Mouse (Mus musculus) thymus, adult 2 months (tissue): ENCODE measurements around the gene Vsir. TPM values are rescaled to one million over a fixed set of nuclear protein-coding genes. Genes with fewer than 3 reads are reported as not detected.

ENCODE experiments used
- DNase-seq: peaks from one replicate; pipeline ENCODE4 v3.0.0; 2021
- H3K27ac ChIP-seq: fragments of 200-500 bp; 2 replicates; pipeline ENCODE4 v1.5.1; 2012; ENCODE audit warnings: low read length, control low read depth; ENCODE audit not compliant: control insufficient read depth, insufficient read depth
- H3K27me3 ChIP-seq: fragments of 200-500 bp; 2 replicates; pipeline ENCODE4 v1.6.1; 2012; ENCODE audit warnings: mild to moderate bottlenecking, low read length, moderate library complexity, mixed read lengths; ENCODE audit not compliant: control insufficient read depth, insufficient read depth
- H3K36me3 ChIP-seq: fragments of 200-500 bp; 2 replicates; pipeline ENCODE4 v1.6.1; 2012; ENCODE audit warnings: mild to moderate bottlenecking, low read length, moderate library complexity; ENCODE audit not compliant: control insufficient read depth, insufficient read depth
- H3K4me1 ChIP-seq: fragments of 200-500 bp; replicated peaks from 2 replicates; pipeline ENCODE4 v1.6.1; 2012; ENCODE audit warnings: low read length; ENCODE audit not compliant: control insufficient read depth, insufficient read depth
- H3K4me3 ChIP-seq: fragments of 200-500 bp; 2 replicates; pipeline ENCODE4 v1.5.1; 2012; ENCODE audit warnings: mild to moderate bottlenecking, low read length, control low read depth, moderate library complexity; ENCODE audit not compliant: control insufficient read depth, insufficient read depth
- CTCF ChIP-seq: fragments of 200-500 bp; IDR thresholded peaks from 2 replicates; pipeline ENCODE4 v1.5.1; 2012; ENCODE audit warnings: mild to moderate bottlenecking, control low read depth, low read length, moderate library complexity, borderline replicate concordance; ENCODE audit not compliant: control insufficient read depth, poor library complexity, insufficient read depth; ENCODE audit errors: extremely low read depth
- POLR2A ChIP-seq: fragments of 200-500 bp; IDR thresholded peaks from 2 replicates; pipeline ENCODE4 v1.6.1; 2012; ENCODE audit warnings: mild to moderate bottlenecking, low read length, control low read depth, moderate library complexity; ENCODE audit not compliant: control insufficient read depth, poor library complexity, insufficient read depth; ENCODE audit errors: extremely low read depth
- WGBS: fragments of 180-500 bp; shearing (Covaris S2); methylation state at CpG from one replicate; pipeline ENCODE4 v1.1.7; 2018; 5-methylcytosine and 5-hydroxymethylcytosine counted together
- polyA plus RNA-seq: library from polyadenylated mRNA; depleted of rRNA; stranded (reverse); fragments of >200 nt; gene quantifications from 2 replicates; pipeline ENCODE4 v1.2.3, GENCODE M21; 2012

Vsir gene
- polyA plus RNA-seq, 1 experiment, result 166 TPM

DNA sequence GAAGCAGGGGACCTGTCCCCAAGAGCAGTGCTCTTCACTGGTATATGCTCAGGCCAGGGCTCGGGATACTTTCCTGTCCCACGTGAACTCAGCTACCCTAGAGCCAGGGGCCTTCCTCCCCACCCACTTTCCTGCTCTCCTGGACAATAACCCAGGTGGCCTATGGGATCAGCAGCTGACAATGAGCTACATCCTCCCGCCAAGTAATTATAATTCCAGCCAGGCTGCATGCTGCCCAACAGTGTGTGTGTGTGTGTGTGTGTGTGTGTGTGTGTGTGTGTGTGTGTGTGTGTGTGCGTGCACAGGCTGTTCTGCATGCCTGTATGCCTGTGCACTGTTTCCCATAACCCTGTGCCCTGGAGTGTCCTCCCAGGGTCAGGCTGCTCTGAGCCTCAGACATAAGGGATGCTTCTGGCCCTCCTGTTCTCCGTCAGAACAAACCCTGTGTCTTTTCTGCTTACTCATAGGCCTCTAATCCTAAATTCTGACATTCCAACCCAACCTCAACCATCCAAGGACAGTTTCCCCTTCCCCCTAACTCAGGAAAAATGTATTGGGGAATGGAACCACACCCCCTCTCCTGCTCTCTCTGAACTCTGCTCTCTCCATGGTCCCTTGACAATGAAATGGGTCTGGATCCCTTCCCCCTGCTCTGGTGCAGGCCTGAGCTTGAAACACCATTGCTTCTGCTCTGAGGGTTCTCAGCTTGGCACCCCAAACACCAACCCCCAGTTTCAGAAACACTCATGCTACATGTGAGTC, 6.8 kb downstream of the Vsir start:
- no peak overlapping the region for H3K27ac ChIP-seq
- peaks cover 32% of the 10 kb centered on the region for H3K4me1 ChIP-seq
- no peak for DNase-seq
- H3K36me3 ChIP-seq, result peaks cover 6% of the 10 kb centered on the region
- H3K27me3 ChIP-seq, result no peaks in the 10 kb centered on the region
- H3K4me3 ChIP-seq, result no peak overlapping the region
- no peak for TF ChIP-seq CTCF
- no peak for TF ChIP-seq POLR2A
- WGBS, result 91% methylated on average over 5 of the region's 5 CpGs

DNA sequence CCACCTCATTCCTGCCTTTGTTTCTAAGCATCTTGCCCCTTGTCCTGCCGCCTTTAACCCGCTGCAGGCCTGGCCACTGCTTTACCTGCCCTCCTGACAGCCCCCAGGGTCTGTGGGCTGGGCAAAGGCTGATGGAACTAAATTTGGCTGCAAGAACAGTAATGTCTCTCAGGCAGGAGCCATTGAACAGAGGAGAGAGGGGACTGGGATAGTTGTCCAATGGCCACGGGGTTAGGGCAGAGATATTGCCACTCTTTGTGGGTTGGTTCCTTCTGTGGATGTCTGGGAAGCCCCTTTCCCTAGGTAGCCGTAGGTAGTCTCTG, 7.3 kb downstream of the Vsir start:
- 97% methylated on average over 4 of the region's 4 CpGs for WGBS
- no peak for TF ChIP-seq CTCF
- TF ChIP-seq POLR2A, result no peak
- no peak overlapping the region for H3K27ac ChIP-seq

DNA sequence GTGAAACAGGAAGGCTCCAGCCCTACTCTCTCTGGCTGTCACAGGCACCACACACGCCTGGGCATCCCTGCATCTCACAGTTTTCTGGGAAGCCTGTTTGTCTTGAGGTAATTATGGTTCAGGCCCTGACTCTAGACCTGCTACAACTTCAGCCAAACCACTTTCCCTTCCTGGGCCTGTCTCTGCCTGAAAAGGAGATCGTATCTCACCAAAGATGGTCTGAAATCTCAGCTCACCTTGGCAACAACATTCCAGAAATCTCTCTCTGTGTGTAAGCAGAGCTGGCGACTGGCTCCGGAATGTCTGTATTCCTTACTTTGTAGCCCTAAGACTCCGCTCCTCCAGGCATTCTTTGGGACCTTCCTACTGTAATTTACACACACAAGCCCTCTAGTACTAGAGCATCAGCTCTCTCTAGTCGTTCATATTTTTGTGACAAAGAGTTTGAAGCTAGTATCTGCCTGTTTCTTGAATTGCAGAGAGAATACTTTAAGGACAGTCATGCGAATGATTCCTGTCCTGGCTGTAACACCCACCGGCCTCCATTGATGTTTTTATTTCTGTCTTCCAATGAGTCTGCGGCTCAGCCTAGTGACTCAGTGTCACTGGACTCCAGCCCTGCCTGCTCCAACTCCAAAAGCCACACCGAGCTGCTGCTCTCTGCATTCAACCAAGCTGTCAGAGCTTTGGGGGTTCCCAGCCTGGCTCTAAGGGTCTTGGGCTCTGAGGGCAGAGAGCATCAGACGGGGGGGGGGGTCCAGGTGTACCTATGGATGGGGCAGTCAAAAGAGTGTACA, 8.4 kb downstream of the Vsir start:
- DNase-seq, result no peak
- WGBS, result 91% methylated on average over 11 of the region's 11 CpGs
- Histone ChIP-seq H3K36me3 (peaks cover 18% of the 10 kb centered on the region), H3K27me3 (no peaks in the 10 kb centered on the region), H3K4me3 (no peak overlapping the region), H3K27ac (no peak overlapping the region), H3K4me1 (peaks cover 17% of the 10 kb centered on the region)
- no peak for TF ChIP-seq CTCF
- no peak for TF ChIP-seq POLR2A

More for the DNA sequence above, 7.3 kb downstream of the Vsir start:
- Histone ChIP-seq H3K36me3 (peaks cover 8% of the 10 kb centered on the region), H3K4me1 (peaks cover 27% of the 10 kb centered on the region), H3K27me3 (no peaks in the 10 kb centered on the region), H3K4me3 (no peak overlapping the region)
- no peak for DNase-seq

DNA sequence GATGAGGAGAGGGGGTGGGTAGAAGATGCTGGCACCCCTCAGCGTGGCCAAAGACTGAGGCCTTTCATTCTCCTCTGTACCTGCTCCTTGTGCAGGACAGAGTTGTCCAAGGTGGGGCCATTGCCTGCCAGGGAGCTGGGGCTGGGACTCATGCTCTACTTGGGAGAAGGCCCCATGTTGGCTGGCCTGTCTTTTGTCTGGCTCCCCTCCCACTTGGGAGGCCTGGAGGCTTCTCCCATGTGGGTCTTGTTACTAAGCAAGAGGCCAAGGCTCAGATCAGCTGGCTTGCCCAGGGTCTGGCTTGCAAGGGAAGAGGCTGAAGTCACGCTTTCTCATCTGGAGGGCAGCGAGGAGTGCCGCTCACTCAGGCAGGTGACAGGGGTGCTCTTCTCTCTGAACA, 10.8 kb downstream of the Vsir start:
- 98% methylated on average over 4 of the region's 4 CpGs for WGBS
- Histone ChIP-seq H3K36me3 (peaks cover 19% of the 10 kb centered on the region), H3K4me1 (peaks cover 13% of the 10 kb centered on the region), H3K4me3 (no peak overlapping the region), H3K27ac (no peak overlapping the region), H3K27me3 (no peaks in the 10 kb centered on the region)
- TF ChIP-seq POLR2A (no peak), CTCF (no peak)
- DNase-seq, result no peak

DNA sequence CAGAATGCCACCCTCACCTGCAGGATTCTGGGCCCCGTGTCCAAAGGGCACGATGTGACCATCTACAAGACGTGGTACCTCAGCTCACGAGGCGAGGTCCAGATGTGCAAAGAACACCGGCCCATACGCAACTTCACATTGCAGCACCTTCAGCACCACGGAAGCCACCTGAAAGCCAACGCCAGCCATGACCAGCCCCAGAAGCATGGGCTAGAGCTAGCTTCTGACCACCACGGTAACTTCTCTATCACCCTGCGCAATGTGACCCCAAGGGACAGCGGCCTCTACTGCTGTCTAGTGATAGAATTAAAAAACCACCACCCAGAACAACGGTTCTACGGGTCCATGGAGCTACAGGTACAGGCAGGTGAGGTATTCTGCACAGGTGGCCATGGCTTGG, 11.2 kb downstream of the Vsir start:
- TF ChIP-seq POLR2A, result no peak
- TF ChIP-seq CTCF, result no peak
- H3K4me3 ChIP-seq, result no peak overlapping the region
- no peak for DNase-seq
- H3K36me3 ChIP-seq, result peaks cover 19% of the 10 kb centered on the region
- no peaks in the 10 kb centered on the region for H3K27me3 ChIP-seq
- H3K4me1 ChIP-seq, result peaks cover 13% of the 10 kb centered on the region
- no peak overlapping the region for H3K27ac ChIP-seq
- 96% methylated on average over 14 of the region's 14 CpGs for WGBS

DNA sequence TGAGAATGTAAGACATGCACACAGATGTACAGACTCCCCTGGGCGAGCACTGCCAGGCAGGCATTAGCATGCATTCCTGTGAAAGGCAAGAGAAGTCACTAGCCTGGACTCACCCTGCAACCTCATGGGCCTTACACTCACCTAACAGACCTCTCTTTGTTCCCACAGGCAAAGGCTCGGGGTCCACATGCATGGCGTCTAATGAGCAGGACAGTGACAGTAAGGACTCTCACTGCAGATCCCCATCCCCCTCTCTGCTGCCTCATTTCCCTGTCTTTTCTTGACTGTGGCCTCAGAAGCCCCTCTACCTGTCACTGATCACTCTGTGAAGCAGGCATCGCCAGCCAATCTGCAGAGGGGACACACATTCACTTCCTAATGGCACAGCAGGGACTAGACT, 12.1 kb downstream of the Vsir start:
- Histone ChIP-seq H3K36me3 (peaks cover 19% of the 10 kb centered on the region), H3K4me3 (no peak overlapping the region), H3K4me1 (peaks cover 13% of the 10 kb centered on the region), H3K27ac (no peak overlapping the region), H3K27me3 (no peaks in the 10 kb centered on the region)
- DNase-seq, result no peak
- WGBS, result 87% methylated on average over 4 of the region's 4 CpGs
- TF ChIP-seq CTCF, result no peak
- TF ChIP-seq POLR2A, result no peak
